Mouse (Mus musculus): ENCODE measurements at regions not wholly inside any gene's neighbourhood (a gene's known extent, or its start where the extent isn't known, plus 50 kb on each side); places are given as distances from the start of the nearest gene placed in this dataset.

- peak; percentile 82; the same call in 1 of the 2 replicates for ATAC-seq (replicated peaks; ENCODE audit: insufficient number of reproducible peaks, low FRiP score, low TSS enrichment, poor library complexity, severe bottlenecking)
Observed at GRCm38 (mm10) chr6:146019699-146020098, 88.3 kb downstream of the Sspn start.

Data from monocyte, adult 5-6 weeks (primary cell).